In genomic region chr13:93302846-93303562, GRCm38 (mm10) we compare ENCODE assay signal across 8 mouse cellular contexts. TPM values are rescaled to one million over a fixed set of nuclear protein-coding genes. Genes with fewer than 3 reads are reported as not detected.
DNase-seq lines count a peak whose midpoint lies in the region; ATAC-seq and TF ChIP-seq lines count a peak whose summit lies in the region.

No protein-coding gene starts in this region.

- peak overlapping the region; percentile 84 for H3K4me2 ChIP-seq in lung, embryonic 14.5 days
- H3K4me2 ChIP-seq in embryonic facial prominence, embryonic 11.5 days (ENCODE audit: low read depth, low read length): peak overlapping the region; percentile 64
- peak overlapping the region; percentile 89 for H3K4me2 ChIP-seq in intestine, postnatal 0 days (replicated peaks; ENCODE audit: low read depth)

- TF ChIP-seq POLR2A in olfactory bulb, adult 2 months (IDR thresholded peaks at IDR 0.05; ENCODE audit: insufficient read depth, low read depth, low read length): no peak

- H3K4me3 ChIP-seq in lung, embryonic 14.5 days (ENCODE audit: low read depth, low read length): peak overlapping the region; percentile 86
- peak overlapping the region; percentile 87 for H3K4me3 ChIP-seq in embryonic facial prominence, embryonic 11.5 days (ENCODE audit: low read depth, low read length)
- H3K4me3 ChIP-seq in intestine, postnatal 0 days (ENCODE audit: low read depth, low read length): peak overlapping the region; percentile 92
- peak overlapping the region; percentile 89 for H3K4me3 ChIP-seq in olfactory bulb, adult 2 months (ENCODE audit: insufficient read depth, low read depth, low read length)

- peak overlapping the region; percentile 91 for H3K27ac ChIP-seq in lung, embryonic 14.5 days (ENCODE audit: low read depth)
- H3K27ac ChIP-seq in embryonic facial prominence, embryonic 11.5 days (replicated peaks; ENCODE audit: low read depth, low read length): peak overlapping the region; percentile 96
- peak overlapping the region; percentile 94 for H3K27ac ChIP-seq in intestine, postnatal 0 days (ENCODE audit: low read depth, low read length)
- H3K27ac ChIP-seq in olfactory bulb, adult 2 months (ENCODE audit: insufficient read depth, low read depth, low read length): peak overlapping the region; percentile 99

- no peaks in the 10 kb centered on the region for H3K9me3 ChIP-seq in lung, embryonic 14.5 days (ENCODE audit: low read depth, low read length)
- no peaks in the 10 kb centered on the region for H3K9me3 ChIP-seq in embryonic facial prominence, embryonic 11.5 days (replicated peaks; ENCODE audit: control insufficient read depth, low read length)
- H3K9me3 ChIP-seq in intestine, postnatal 0 days (ENCODE audit: control insufficient read depth): no peaks in the 10 kb centered on the region

- TF ChIP-seq CTCF in lung, embryonic 14.5 days (IDR thresholded peaks at IDR 0.05; ENCODE audit: low read depth): peak; percentile 30; the same call in 1 of the 2 replicates
- TF ChIP-seq CTCF in intestine, postnatal 0 days (IDR thresholded peaks at IDR 0.05; ENCODE audit: low read depth): no peak
- TF ChIP-seq CTCF in olfactory bulb, adult 2 months (IDR thresholded peaks at IDR 0.05; ENCODE audit: insufficient read depth, low read depth, low read length): 0 out of 2 replicates have a peak, but pooled peaks have one; percentile 8

- DNase-seq in lung, embryonic 14.5 days: no peak
- DNase-seq in lung, postnatal 36 days: no peak
- DNase-seq in embryonic facial prominence, embryonic 11.5 days (ENCODE audit: low spot score): no peak
- no peak for DNase-seq in testis, postnatal 10 days (ENCODE audit: low spot score)
- no peak for DNase-seq in kidney, adult 18-20 months
- DNase-seq in urinary bladder, postnatal 36 days (ENCODE audit: low spot score in 2 of 2): no peak

- peaks cover 3% of the 10 kb centered on the region; the same call in 1 of the 2 replicates for H3K4me1 ChIP-seq in lung, embryonic 14.5 days (ENCODE audit: insufficient read depth)
- H3K4me1 ChIP-seq in embryonic facial prominence, embryonic 11.5 days (ENCODE audit: control insufficient read depth, insufficient read depth, low read length): peaks cover 3% of the 10 kb centered on the region; the same call in 1 of the 2 replicates
- H3K4me1 ChIP-seq in intestine, postnatal 0 days (replicated peaks; ENCODE audit: control insufficient read depth, insufficient read depth, low read length): no peaks in the 10 kb centered on the region
- H3K4me1 ChIP-seq in olfactory bulb, adult 2 months (ENCODE audit: control insufficient read depth, insufficient read depth, low read length): no peaks in the 10 kb centered on the region

- no peaks in the 10 kb centered on the region for H3K27me3 ChIP-seq in lung, embryonic 14.5 days (ENCODE audit: insufficient read depth, low read length)
- no peaks in the 10 kb centered on the region for H3K27me3 ChIP-seq in embryonic facial prominence, embryonic 11.5 days (ENCODE audit: control insufficient read depth, insufficient read depth, low read length)
- H3K27me3 ChIP-seq in intestine, postnatal 0 days (replicated peaks; ENCODE audit: control insufficient read depth, insufficient read depth, low read length): no peaks in the 10 kb centered on the region

- peak overlapping the region; percentile 79 for H3K9ac ChIP-seq in lung, embryonic 14.5 days
- peak overlapping the region; percentile 90 for H3K9ac ChIP-seq in embryonic facial prominence, embryonic 11.5 days (replicated peaks; ENCODE audit: low read length)
- peak overlapping the region; percentile 81 for H3K9ac ChIP-seq in intestine, postnatal 0 days (ENCODE audit: low read depth, low read length)

- WGBS in lung, embryonic 14.5 days: 10% methylated on average over 19 of the region's 19 CpGs
- WGBS in embryonic facial prominence, embryonic 11.5 days: 14% methylated on average over 19 of the region's 19 CpGs
- WGBS in intestine, postnatal 0 days: 9% methylated on average over 19 of the region's 19 CpGs
- WGBS in olfactory bulb, adult 2 months: 5% methylated on average over 19 of the region's 19 CpGs

- ATAC-seq in lung, embryonic 14.5 days (ENCODE audit: insufficient read depth): no peak; the same call in 1 of the 2 replicates
- ATAC-seq in embryonic facial prominence, embryonic 11.5 days (replicated peaks; ENCODE audit: insufficient number of reproducible peaks, low FRiP score, low TSS enrichment, low read depth): peak; percentile 65
- peak; percentile 57 for ATAC-seq in intestine, postnatal 0 days

- H3K36me3 ChIP-seq in lung, embryonic 14.5 days (ENCODE audit: insufficient read depth): no peaks in the 10 kb centered on the region
- H3K36me3 ChIP-seq in embryonic facial prominence, embryonic 11.5 days (replicated peaks; ENCODE audit: control insufficient read depth, insufficient read depth, low read depth, low read length): no peaks in the 10 kb centered on the region
- no peaks in the 10 kb centered on the region for H3K36me3 ChIP-seq in intestine, postnatal 0 days (ENCODE audit: control insufficient read depth, insufficient read depth)

RNA-seq across cellular contexts. Expression of gene Homer1, which starts 3.6 kb away (rescaled TPM):
- polyA plus RNA-seq in lung, embryonic 14.5 days (2014; fragmentation: Nextera tagmentation; extraction: Ambion mirVana): 5.8 and 6.4 TPM in 2 replicates
- 8.8 and 11.4 TPM in 2 replicates for polyA plus RNA-seq in embryonic facial prominence, embryonic 11.5 days (2014; fragmentation: Nextera tagmentation; extraction: Ambion mirVana)
- polyA plus RNA-seq in intestine, postnatal 0 days (2015; fragmentation: Nextera tagmentation; extraction: Ambion mirVana): 3.3 and 3.5 TPM in 2 replicates
- 235 TPM in 1 of 2 replicates, not detected in the other for polyA plus RNA-seq in olfactory bulb, adult 2 months (2012; ENCODE audit: insufficient read depth, insufficient read length, low replicate concordance, missing spikeins)
